Mouse (Mus musculus) liver, postnatal 0 days (tissue): ENCODE results near the gene Sema5b.

ENCODE experiments used
- CTCF ChIP-seq: sonication (generic); IDR thresholded peaks from 2 replicates; pipeline ENCODE4 v1.5.1; 2016; ENCODE audit warnings: antibody characterized with exemption, low read depth
- EP300 ChIP-seq: IDR thresholded peaks from 2 replicates; pipeline ENCODE4 v1.6.1; 2016; ENCODE audit warnings: antibody characterized with exemption, low read depth, mild to moderate bottlenecking

- TF ChIP-seq CTCF (no peak), EP300 (no peak)
Measured at GRCm38 (mm10) chr16:35501106-35501760, 39.7 kb upstream of the Sema5b start.
